Mouse (Mus musculus) erythroblast, embryonic 14.5 days (primary cell): ENCODE data around the gene Fa2h.

ENCODE experiments used
- GATA1 ChIP-seq: IDR thresholded peaks from 2 replicates; pipeline ENCODE4 v1.6.1; 2012; ENCODE audit warnings: low read length, inconsistent platforms, mixed read lengths
- TAL1 ChIP-seq: IDR thresholded peaks from 3 replicates; pipeline ENCODE4 v1.6.1; 2012; ENCODE audit warnings: low read length, inconsistent platforms, mixed read lengths

DNA sequence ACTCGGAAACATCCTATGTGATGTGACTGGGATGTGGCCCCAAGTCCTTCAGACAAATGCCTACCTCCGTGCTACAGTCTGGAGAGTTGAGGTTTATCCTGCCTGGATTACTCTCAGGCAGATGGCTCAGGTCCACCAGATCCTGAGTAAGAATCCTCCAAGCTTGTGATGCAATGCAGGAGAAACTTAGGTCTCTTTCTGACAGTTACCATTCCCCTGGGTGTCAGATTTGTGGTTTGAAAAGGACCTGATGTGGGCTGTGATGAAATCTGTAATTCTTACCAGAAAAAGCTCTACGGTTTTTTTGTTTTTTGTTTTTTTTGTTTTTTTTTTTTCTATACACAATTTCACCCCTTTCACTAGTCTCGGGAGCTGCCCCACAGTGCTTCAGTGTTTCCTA is 4.0 kb downstream of the Fa2h start:
- no peak for TF ChIP-seq GATA1
- no peak for TF ChIP-seq TAL1
